Mouse (Mus musculus): ENCODE measurements around the gene Fam155a. TPM values are rescaled to one million over a fixed set of nuclear protein-coding genes. Genes with fewer than 3 reads are reported as not detected.
A peak's percentile ranks its signal among the peaks of the same experiment; 100 is the strongest.
"Not testable (repeated sequence)": the region's sequence is repeated elsewhere in the genome, so short reads cannot be mapped to it uniquely, and the experiment has no call there.

Gene Fam155a
- 0.07 and 0.12 TPM in 2 replicates for polyA plus RNA-seq (2015; fragmentation: Nextera tagmentation; extraction: Ambion mirVana)

DNA sequence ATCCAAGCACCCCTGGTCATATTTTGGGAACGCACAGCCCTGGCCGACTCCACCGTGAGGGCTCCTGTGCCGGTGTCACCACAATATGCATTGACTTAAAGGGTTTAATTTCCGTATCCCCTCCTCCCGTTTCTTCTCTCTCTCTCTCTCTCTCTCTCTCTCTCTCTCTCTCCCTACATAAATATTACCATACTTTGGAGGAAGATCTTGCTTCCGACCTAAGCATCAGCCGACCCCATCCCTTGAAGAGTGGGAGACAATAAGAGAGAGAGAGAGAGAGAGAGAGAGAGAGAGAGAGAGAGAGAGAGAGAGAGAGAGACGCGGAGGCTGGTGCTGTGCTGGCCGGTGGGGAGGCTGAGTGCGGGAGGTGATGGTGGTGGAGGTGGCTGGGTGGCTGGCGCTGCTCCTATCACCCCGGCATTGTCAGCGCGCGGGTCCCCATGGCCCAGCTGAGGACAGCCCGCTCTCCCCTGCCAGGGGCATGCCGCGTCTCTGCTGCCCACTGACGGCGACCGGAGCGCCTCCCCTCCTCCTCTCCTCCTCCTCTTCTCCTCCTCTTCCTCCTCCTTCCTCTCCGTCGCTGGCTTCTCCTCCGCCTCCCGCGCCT lies at the start of gene Fam155a:
Gene Fam155a (minus strand): TSS at position 163 of the 607 bp plus-strand sequence.
- Histone ChIP-seq H3K4me3 (replicated peaks) (peak within 1 kb of the TSS; percentile 23), H3K9me3 (replicated peaks) (no peaks in the 10 kb centered on the region), H3K4me2 (peak within 1 kb of the TSS; percentile 39), H3K9ac (no peak within 1 kb of the TSS), H3K27ac (replicated peaks) (no peak within 1 kb of the TSS), H3K4me1 (replicated peaks) (no peaks in the 10 kb centered on the region), H3K36me3 (replicated peaks) (no peaks in the 10 kb centered on the region), H3K27me3 (peaks cover 45% of the 10 kb centered on the region)
- ATAC-seq (ENCODE audit: insufficient read depth), result no peak
- WGBS (ENCODE audit: insufficient replicate concordance), result under 1% methylated on average over 25 of the region's 29 CpGs

DNA sequence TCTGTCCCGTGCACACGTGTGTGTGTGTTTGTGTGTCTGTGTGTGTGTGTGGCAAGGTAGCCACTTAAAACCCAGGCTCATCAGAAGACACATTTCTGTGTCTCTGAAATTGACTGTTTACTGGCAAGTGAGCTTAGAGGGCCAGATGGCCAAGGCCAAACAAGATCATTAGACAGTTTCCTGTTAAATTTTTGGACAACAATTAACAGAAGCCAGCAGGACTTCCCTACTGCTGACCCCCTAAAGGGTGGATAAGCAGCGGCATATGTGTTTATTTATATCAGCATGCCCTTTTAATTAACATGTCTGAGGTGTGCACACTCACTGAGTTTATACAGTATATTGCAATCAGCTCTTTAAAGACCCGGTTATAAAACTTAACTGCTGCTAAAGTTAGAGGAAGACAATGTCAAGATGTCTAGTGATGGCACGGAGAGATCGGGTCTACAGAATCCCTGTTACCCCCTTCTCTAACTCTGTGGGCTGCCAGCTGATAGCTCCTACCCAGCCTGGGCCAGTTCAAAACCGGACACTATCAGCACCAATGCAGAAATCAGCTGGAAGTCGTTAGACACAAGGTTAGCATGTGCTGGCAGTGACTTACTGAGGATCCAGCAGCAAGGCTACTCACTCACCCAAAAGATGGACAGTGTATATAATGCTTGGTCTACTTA lies 42.4 kb upstream of the Fam155a start:
- no peak for ATAC-seq (ENCODE audit: insufficient read depth)
- no peak overlapping the region for H3K27ac ChIP-seq (replicated peaks)
- no peaks in the 10 kb centered on the region for H3K4me1 ChIP-seq (replicated peaks)
- H3K9me3 ChIP-seq (replicated peaks), result no peaks in the 10 kb centered on the region
- 59% methylated on average over 8 of the region's 8 CpGs for WGBS (ENCODE audit: insufficient replicate concordance)
- H3K4me3 ChIP-seq (replicated peaks), result no peak overlapping the region
- H3K4me2 ChIP-seq, result no peak overlapping the region
- H3K27me3 ChIP-seq, result no peaks in the 10 kb centered on the region
- no peak overlapping the region for H3K9ac ChIP-seq
- no peaks in the 10 kb centered on the region for H3K36me3 ChIP-seq (replicated peaks)

DNA sequence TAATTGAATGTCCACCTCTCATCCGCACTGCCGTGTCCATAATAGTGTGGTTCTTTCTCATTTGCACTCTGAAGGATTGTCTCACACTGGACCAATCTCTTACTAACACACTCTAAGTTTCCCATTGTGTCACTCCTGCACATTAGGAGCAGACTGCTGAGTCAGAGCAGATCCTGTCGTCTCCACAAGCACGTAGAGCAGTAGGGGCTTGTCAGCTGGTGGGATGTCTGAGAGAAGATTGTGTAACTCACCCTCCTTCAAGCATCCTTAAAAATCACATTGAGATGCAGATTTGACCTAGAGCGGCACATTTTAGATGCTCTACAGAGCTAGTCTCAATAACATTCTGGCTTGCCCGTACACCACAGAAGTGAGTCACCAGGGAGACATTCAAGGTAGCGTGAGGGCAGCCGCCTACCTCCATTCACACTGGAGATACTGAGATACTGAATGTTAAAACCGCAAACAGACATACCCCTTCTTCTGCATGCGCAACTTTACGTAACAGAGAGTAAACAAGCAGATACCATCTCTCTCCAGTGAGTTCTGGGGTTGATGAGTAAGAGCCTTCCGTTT lies 40.1 kb upstream of the Fam155a start:
- Histone ChIP-seq H3K4me1 (replicated peaks) (no peaks in the 10 kb centered on the region), H3K4me2 (no peak overlapping the region), H3K9ac (no peak overlapping the region), H3K27ac (replicated peaks) (no peak overlapping the region), H3K9me3 (replicated peaks) (no peaks in the 10 kb centered on the region), H3K36me3 (replicated peaks) (no peaks in the 10 kb centered on the region), H3K27me3 (no peaks in the 10 kb centered on the region), H3K4me3 (replicated peaks) (no peak overlapping the region)
- WGBS (ENCODE audit: insufficient replicate concordance), result 59% methylated on average over 12 of the region's 12 CpGs
- ATAC-seq (ENCODE audit: insufficient read depth), result no peak

GRCm38 (mm10) chr8:9808596-9808995 lies 37.6 kb upstream of the Fam155a start:
- Histone ChIP-seq H3K9me3 (replicated peaks) (no peaks in the 10 kb centered on the region), H3K27me3 (no peaks in the 10 kb centered on the region), H3K4me3 (replicated peaks) (no peak overlapping the region), H3K27ac (replicated peaks) (no peak overlapping the region), H3K4me2 (no peak overlapping the region), H3K4me1 (replicated peaks) (no peaks in the 10 kb centered on the region), H3K36me3 (replicated peaks) (no peaks in the 10 kb centered on the region), H3K9ac (no peak overlapping the region)
- 70% methylated on average over 9 of the region's 9 CpGs for WGBS (ENCODE audit: insufficient replicate concordance)
- no peak for ATAC-seq (ENCODE audit: insufficient read depth)

- H3K9ac ChIP-seq, result no peak overlapping the region
- 36% methylated on average over 1 of the region's 1 CpGs for WGBS (ENCODE audit: insufficient replicate concordance)
- H3K36me3 ChIP-seq (replicated peaks), result no peaks in the 10 kb centered on the region
- no peak overlapping the region for H3K27ac ChIP-seq (replicated peaks)
- H3K4me2 ChIP-seq, result no peak overlapping the region
- H3K4me3 ChIP-seq (replicated peaks), result no peak overlapping the region
- H3K27me3 ChIP-seq, result no peaks in the 10 kb centered on the region
- no peaks in the 10 kb centered on the region for H3K4me1 ChIP-seq (replicated peaks)
- H3K9me3 ChIP-seq (replicated peaks), result no peaks in the 10 kb centered on the region
- ATAC-seq (ENCODE audit: insufficient read depth), result no peak
Measured at GRCm38 (mm10) chr8:9805676-9806075, 34.7 kb upstream of the Fam155a start.

- H3K27me3 ChIP-seq; H3K4me1 ChIP-seq (replicated peaks); H3K27ac ChIP-seq (replicated peaks); ATAC-seq (ENCODE audit: insufficient read depth); H3K4me2 ChIP-seq; H3K4me3 ChIP-seq (replicated peaks); H3K9ac ChIP-seq; H3K36me3 ChIP-seq (replicated peaks); H3K9me3 ChIP-seq (replicated peaks): not testable (repeated sequence)
- 83% methylated on average over 7 of the region's 11 CpGs for WGBS (ENCODE audit: insufficient replicate concordance)
Measured at GRCm38 (mm10) chr8:9800346-9800745, 29.4 kb upstream of the Fam155a start.

DNA sequence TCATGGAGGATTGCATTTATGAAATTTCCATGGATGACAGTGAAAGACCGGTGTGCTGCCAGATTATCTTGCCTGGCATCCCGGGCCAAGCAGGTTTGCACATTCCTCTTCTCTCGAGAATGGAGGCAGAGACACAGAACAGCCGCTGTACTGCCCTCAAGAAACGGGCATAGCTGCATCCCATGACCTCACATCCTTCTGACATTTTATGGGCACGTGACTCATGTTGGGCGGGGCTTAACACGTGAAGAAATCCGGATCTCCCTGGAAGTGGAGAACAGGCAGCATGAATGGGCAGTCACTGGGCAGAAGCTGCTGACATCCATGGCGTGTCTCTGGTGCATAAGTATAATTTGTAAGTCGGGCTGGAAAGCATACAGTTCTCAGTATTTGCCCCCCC lies 29.0 kb upstream of the Fam155a start:
- ATAC-seq (ENCODE audit: insufficient read depth), result no peak
- no peaks in the 10 kb centered on the region for H3K9me3 ChIP-seq (replicated peaks)
- 64% methylated on average over 11 of the region's 11 CpGs for WGBS (ENCODE audit: insufficient replicate concordance)
- no peak overlapping the region for H3K4me3 ChIP-seq (replicated peaks)
- H3K4me1 ChIP-seq (replicated peaks), result no peaks in the 10 kb centered on the region
- H3K27ac ChIP-seq (replicated peaks), result no peak overlapping the region
- H3K36me3 ChIP-seq (replicated peaks), result no peaks in the 10 kb centered on the region
- no peak overlapping the region for H3K4me2 ChIP-seq
- no peaks in the 10 kb centered on the region for H3K27me3 ChIP-seq
- H3K9ac ChIP-seq, result no peak overlapping the region

DNA sequence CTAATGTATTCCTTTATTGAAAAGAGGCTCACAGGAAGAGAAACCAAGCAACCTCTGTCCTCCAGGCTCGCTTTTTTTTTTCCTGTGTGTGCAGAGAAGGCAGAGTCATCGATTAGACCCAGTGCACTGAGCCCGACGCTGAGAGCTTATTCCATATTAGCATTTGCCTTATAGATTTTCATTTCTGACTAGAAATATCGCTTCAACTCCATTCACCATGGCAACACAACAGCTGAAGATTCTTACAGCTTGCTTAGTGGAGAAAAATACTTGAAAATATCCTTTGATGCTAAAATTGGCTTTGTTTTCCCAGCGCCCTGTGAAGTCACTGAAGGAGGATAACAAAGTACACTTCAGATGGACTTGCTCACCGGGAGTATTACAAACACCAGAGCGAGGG lies 26.6 kb upstream of the Fam155a start:
- WGBS (ENCODE audit: insufficient replicate concordance), result 62% methylated on average over 8 of the region's 8 CpGs
- no peak for ATAC-seq (ENCODE audit: insufficient read depth)

GRCm38 (mm10) chr8:9795724-9796123 lies 24.8 kb upstream of the Fam155a start:
- H3K36me3 ChIP-seq (replicated peaks), result no peaks in the 10 kb centered on the region
- H3K4me2 ChIP-seq, result no peak overlapping the region
- H3K9ac ChIP-seq, result no peak overlapping the region
- ATAC-seq (ENCODE audit: insufficient read depth), result no peak
- no peaks in the 10 kb centered on the region for H3K27me3 ChIP-seq
- no peaks in the 10 kb centered on the region for H3K9me3 ChIP-seq (replicated peaks)
- H3K4me3 ChIP-seq (replicated peaks), result no peak overlapping the region
- no peaks in the 10 kb centered on the region for H3K4me1 ChIP-seq (replicated peaks)
- 78% methylated on average over 6 of the region's 6 CpGs for WGBS (ENCODE audit: insufficient replicate concordance)
- H3K27ac ChIP-seq (replicated peaks), result no peak overlapping the region

More for the DNA sequence above, 26.6 kb upstream of the Fam155a start:
- Histone ChIP-seq H3K9me3 (replicated peaks) (no peaks in the 10 kb centered on the region), H3K4me2 (no peak overlapping the region), H3K27ac (replicated peaks) (no peak overlapping the region), H3K27me3 (no peaks in the 10 kb centered on the region), H3K4me3 (replicated peaks) (no peak overlapping the region), H3K4me1 (replicated peaks) (no peaks in the 10 kb centered on the region), H3K36me3 (replicated peaks) (no peaks in the 10 kb centered on the region), H3K9ac (no peak overlapping the region)

GRCm38 (mm10) chr8:9793351-9793750 lies 22.4 kb upstream of the Fam155a start:
- Histone ChIP-seq H3K4me3 (replicated peaks) (no peak overlapping the region), H3K9ac (no peak overlapping the region), H3K27me3 (no peaks in the 10 kb centered on the region), H3K27ac (replicated peaks) (no peak overlapping the region), H3K4me2 (no peak overlapping the region), H3K36me3 (replicated peaks) (no peaks in the 10 kb centered on the region), H3K4me1 (replicated peaks) (no peaks in the 10 kb centered on the region), H3K9me3 (replicated peaks) (no peaks in the 10 kb centered on the region)
- WGBS (ENCODE audit: insufficient replicate concordance), result 53% methylated on average over 9 of the region's 9 CpGs
- ATAC-seq (ENCODE audit: insufficient read depth), result no peak

DNA sequence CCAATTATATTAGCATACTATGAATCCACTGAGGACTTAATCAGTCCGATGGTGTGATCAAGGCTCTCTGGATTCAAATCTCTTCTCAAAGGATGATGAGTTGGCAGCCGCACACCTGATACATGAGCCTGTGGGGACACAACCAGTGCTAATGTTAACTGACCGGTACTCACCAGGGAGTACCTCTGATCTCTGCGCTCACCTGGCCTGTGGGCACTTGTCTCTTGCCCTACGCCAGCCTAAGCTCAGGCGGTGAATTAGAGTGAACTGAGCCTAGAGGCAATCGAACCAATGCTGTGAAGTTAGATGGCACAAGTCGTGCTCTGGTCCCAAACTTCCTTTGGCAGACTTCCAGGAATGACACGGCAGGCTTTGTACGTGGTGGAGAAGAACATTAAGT lies 9.4 kb upstream of the Fam155a start:
- H3K4me1 ChIP-seq (replicated peaks), result no peaks in the 10 kb centered on the region
- H3K27me3 ChIP-seq, result no peaks in the 10 kb centered on the region
- no peak for ATAC-seq (ENCODE audit: insufficient read depth)
- no peak overlapping the region for H3K9ac ChIP-seq
- H3K4me3 ChIP-seq (replicated peaks), result no peak overlapping the region
- no peaks in the 10 kb centered on the region for H3K36me3 ChIP-seq (replicated peaks)
- H3K4me2 ChIP-seq, result no peak overlapping the region
- no peaks in the 10 kb centered on the region for H3K9me3 ChIP-seq (replicated peaks)
- no peak overlapping the region for H3K27ac ChIP-seq (replicated peaks)
- WGBS (ENCODE audit: insufficient replicate concordance), result 76% methylated on average over 10 of the region's 10 CpGs
